Mouse (Mus musculus) kidney, postnatal 0 days (tissue): Measurements from ENCODE around the gene Gm9972. TPM values are rescaled to one million over a fixed set of nuclear protein-coding genes. Genes with fewer than 3 reads are reported as not detected.

Experiments
- ATAC-seq: fragments of 200-750 bp; cut with Nextera tagmentation; replicated peaks from 2 replicates; pipeline ENCODE4 v1.8.0; 2017; ENCODE audit warnings: low read depth, moderate number of reproducible peaks, moderate TSS enrichment, moderate library complexity; ENCODE audit not compliant: low FRiP score
- DNase-seq: peaks from one replicate; pipeline ENCODE4 v3.0.0-alpha.2; 2016; ENCODE audit warnings: low spot score
- H3K27ac ChIP-seq: fragments of 300-500 bp; sonication (generic); 2 replicates; pipeline ENCODE4 v1.5.1; 2014; ENCODE audit warnings: mild to moderate bottlenecking
- H3K27me3 ChIP-seq: fragments of 300-500 bp; sonication (generic); 2 replicates; pipeline ENCODE4 v1.6.1; 2014; ENCODE audit warnings: low read length, mixed read lengths; ENCODE audit not compliant: insufficient read depth
- H3K36me3 ChIP-seq: fragments of 300-500 bp; sonication (generic); 2 replicates; pipeline ENCODE4 v1.6.1; 2014; ENCODE audit warnings: low read length, mixed read lengths; ENCODE audit not compliant: insufficient read depth
- H3K4me1 ChIP-seq: fragments of 300-500 bp; sonication (generic); replicated peaks from 2 replicates; pipeline ENCODE4 v1.6.1; 2014; ENCODE audit warnings: antibody characterized with exemption, low read length, mixed read lengths; ENCODE audit not compliant: insufficient read depth
- H3K4me2 ChIP-seq: fragments of 300-500 bp; sonication (generic); 2 replicates; pipeline ENCODE4 v1.6.1; 2014; ENCODE audit warnings: mild to moderate bottlenecking, low read length, moderate library complexity, mixed read lengths
- H3K4me3 ChIP-seq: fragments of 300-500 bp; sonication (generic); replicated peaks from 2 replicates; pipeline ENCODE4 v1.5.1; 2014; ENCODE audit warnings: low read depth, low read length
- H3K9ac ChIP-seq: fragments of 300-500 bp; sonication (generic); 2 replicates; pipeline ENCODE4 v1.6.1; 2014; ENCODE audit warnings: low read depth, low read length
- H3K9me3 ChIP-seq: fragments of 300-500 bp; sonication (generic); replicated peaks from 2 replicates; pipeline ENCODE4 v1.6.1; 2016; ENCODE audit warnings: low read length, inconsistent platforms, mixed read lengths
- CTCF ChIP-seq: IDR thresholded peaks from 2 replicates; pipeline ENCODE4 v1.5.1; 2016; ENCODE audit warnings: antibody characterized with exemption, low read depth, mild to moderate bottlenecking, moderate library complexity
- WGBS: fragments of 180-500 bp; shearing (Covaris S2); extraction: QIAGEN DNeasy Blood & Tissue Kit; methylation state at CpG from one replicate; pipeline ENCODE4 v1.1.7; 2014; 5-methylcytosine and 5-hydroxymethylcytosine counted together
- polyA plus RNA-seq: library from polyadenylated mRNA; unstranded; fragments of >200 nt; fragmentation: Nextera tagmentation; extraction: Ambion mirVana; gene quantifications from 2 replicates; pipeline ENCODE4 v1.2.1, GENCODE M21; 2015

Gm9972 gene
- 0.09 TPM in 1 of 2 replicates, not detected in the other for polyA plus RNA-seq

DNA sequence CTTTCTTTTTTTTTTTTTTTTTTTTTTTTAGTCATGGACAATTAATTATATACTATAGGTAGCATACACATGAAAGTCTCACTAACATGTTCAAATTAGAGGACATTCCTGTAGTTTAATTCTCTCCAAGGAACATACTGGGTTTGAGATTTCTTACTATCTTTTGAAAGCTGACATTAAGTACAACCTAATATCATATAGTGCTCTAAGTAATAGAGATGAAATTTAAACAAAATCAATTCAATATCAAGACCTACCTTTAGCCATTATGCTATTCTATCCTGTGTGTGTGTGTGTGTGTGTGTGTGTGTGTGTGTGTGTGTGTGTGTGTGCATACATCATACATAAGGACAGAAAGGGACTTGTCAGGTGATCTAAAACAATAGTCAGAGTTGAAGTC, at the start of gene Gm9972:
Gm9972 (plus strand) TSS at position 301 of the 400 bp plus-strand sequence.
- no peaks in the 10 kb centered on the region for H3K9me3 ChIP-seq
- no peak for DNase-seq
- no peak for TF ChIP-seq CTCF

DNA sequence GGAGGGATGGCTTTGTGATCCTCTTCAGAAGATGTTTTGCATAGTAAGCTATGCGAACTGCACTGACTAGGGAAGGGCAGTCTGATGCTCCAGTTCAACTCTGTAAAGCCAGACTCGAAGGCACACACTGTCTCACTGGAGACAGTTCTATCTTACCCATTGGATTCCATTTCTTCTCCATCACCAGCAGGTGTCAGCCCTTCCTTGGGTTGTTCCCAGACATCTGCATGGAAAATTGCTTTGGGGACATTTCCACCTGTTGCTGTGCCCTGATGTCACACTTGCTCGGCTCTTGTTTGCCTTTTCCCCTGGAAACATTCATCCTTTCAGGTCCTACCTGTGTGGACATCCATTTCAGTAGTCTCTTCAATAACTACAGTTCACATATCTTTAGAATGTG, 36.4 kb upstream of the Gm9972 start:
- Histone ChIP-seq H3K27ac (no peak overlapping the region), H3K4me3 (no peak overlapping the region), H3K27me3 (no peaks in the 10 kb centered on the region), H3K4me1 (no peaks in the 10 kb centered on the region), H3K36me3 (no peaks in the 10 kb centered on the region), H3K4me2 (no peak overlapping the region), H3K9me3 (no peaks in the 10 kb centered on the region), H3K9ac (no peak overlapping the region)
- DNase-seq (peak; percentile 49), ATAC-seq (0 out of 2 replicates have a peak, but pooled peaks have one; percentile 40)
- TF ChIP-seq CTCF: peak; percentile 68
- 42% methylated on average over 3 of the region's 3 CpGs for WGBS

More for the DNA sequence above, at the start of gene Gm9972:
- Histone ChIP-seq H3K27ac (no peak within 1 kb of the TSS), H3K4me3 (no peak within 1 kb of the TSS), H3K4me1 (no peaks in the 10 kb centered on the region), H3K9ac (no peak within 1 kb of the TSS), H3K4me2 (no peak within 1 kb of the TSS), H3K27me3 (no peaks in the 10 kb centered on the region), H3K36me3 (no peaks in the 10 kb centered on the region)
- no peak for ATAC-seq

DNA sequence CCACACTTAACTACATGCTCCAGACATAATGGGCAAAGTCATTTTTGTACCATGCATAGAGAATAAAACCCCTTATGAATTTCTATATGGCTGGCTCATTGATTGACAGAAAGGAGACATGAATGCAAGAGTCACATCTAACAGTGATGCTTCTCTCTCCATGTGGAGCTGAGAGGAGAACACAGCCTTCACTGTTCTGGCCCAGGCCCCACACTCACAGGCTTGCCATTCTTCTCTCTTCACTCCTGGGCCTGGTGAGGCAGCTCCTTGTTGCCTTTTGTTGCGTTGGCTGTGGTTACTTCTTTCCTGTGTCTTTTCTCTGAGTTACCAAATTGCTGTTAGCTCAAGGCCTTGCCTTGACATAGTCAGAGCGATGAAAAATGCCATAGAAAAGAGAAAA, 23.6 kb upstream of the Gm9972 start:
- H3K9ac ChIP-seq: no peak overlapping the region
- H3K4me3 ChIP-seq: no peak overlapping the region
- no peak for TF ChIP-seq CTCF
- no peak for ATAC-seq
- WGBS: 82% methylated on average over 2 of the region's 2 CpGs
- H3K4me2 ChIP-seq: no peak overlapping the region
- H3K36me3 ChIP-seq: no peaks in the 10 kb centered on the region
- no peak overlapping the region for H3K27ac ChIP-seq
- DNase-seq: no peak
- no peaks in the 10 kb centered on the region for H3K4me1 ChIP-seq
- H3K27me3 ChIP-seq: no peaks in the 10 kb centered on the region
- no peaks in the 10 kb centered on the region for H3K9me3 ChIP-seq

DNA sequence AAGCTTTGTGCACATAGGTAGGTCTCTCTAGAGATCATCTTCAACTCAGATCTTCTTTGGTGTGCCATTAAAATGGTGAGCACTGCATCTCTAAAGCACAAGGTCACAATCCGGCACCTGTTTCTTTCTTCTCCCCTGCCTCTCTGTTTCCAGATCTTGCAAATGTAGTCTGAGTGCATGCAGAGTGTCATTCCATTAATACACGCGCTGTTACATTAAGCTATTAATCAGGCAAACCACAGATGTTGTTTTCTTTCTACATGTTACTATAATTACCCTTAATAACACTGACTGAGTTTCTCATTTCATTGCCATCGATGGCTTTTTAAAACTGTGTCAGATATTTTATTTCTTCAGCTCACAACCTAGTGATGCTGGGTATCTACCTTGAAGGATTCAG, 22.6 kb upstream of the Gm9972 start:
- TF ChIP-seq CTCF: no peak
- H3K9me3 ChIP-seq: no peaks in the 10 kb centered on the region
- no peaks in the 10 kb centered on the region for H3K36me3 ChIP-seq
- H3K4me1 ChIP-seq: no peaks in the 10 kb centered on the region
- no peak overlapping the region for H3K4me3 ChIP-seq
- WGBS: 80% methylated on average over 4 of the region's 4 CpGs
- H3K9ac ChIP-seq: no peak overlapping the region
- no peaks in the 10 kb centered on the region for H3K27me3 ChIP-seq
- ATAC-seq (no peak), DNase-seq (no peak)
- H3K4me2 ChIP-seq: no peak overlapping the region
- H3K27ac ChIP-seq: no peak overlapping the region

DNA sequence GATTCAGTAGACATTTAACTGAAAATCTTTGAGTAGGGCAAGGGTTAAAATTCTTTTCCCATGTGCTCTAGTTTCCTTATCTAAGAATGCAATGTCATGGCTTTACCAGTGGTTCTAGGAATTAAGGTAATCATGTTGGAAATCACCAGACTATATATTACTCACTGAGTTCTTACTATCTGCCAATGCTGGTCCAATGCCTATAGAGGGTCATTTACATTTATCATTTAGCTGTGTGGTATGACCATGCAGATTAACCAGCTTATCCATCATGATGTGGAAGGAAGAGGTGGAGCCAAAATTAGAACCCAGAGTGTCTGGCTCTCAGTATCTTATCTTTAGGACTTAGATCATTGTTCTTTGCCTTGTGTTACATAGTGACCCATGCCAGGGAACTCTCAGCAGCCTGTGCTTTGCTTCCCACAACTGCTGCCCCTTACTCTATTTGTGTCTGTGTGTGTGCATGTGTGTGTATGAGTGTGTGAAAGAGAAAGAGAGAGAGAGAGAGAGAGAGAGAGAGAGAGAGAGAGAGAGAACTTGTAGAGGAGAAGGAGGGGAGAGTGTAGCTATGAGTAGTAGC, 12.3 kb upstream of the Gm9972 start:
- no peak for TF ChIP-seq CTCF
- ATAC-seq: no peak

DNA sequence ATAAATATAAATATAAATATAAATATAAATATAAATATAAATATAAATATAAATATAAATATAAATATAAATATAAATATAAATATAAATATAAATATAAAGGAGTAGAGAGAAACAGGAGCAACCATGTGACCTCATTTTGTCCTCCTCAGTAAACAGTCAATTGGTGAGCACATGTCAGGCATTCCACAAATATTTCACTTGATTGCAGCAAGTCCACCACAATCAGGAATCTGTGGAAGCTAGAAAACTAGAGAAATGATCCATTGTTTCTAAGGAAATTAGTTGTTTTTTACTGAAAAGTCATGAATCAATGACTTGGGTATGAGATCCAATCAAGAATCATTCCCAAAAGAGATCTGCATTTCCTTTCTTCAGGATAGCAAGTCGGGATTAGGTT, 5.7 kb upstream of the Gm9972 start:
- Histone ChIP-seq H3K9ac (no peak overlapping the region), H3K9me3 (no peaks in the 10 kb centered on the region), H3K27ac (no peak overlapping the region), H3K27me3 (no peaks in the 10 kb centered on the region), H3K4me2 (no peak overlapping the region), H3K36me3 (no peaks in the 10 kb centered on the region), H3K4me3 (no peak overlapping the region), H3K4me1 (no peaks in the 10 kb centered on the region)
- no peak for TF ChIP-seq CTCF
- DNase-seq: no peak
- no peak for ATAC-seq
- WGBS: 79% methylated on average over 1 of the region's 1 CpGs

More for the DNA sequence above, 12.3 kb upstream of the Gm9972 start:
- no peak overlapping the region for H3K4me2 ChIP-seq
- DNase-seq: no peak
- H3K4me3 ChIP-seq: no peak overlapping the region
- no peak overlapping the region for H3K27ac ChIP-seq
- H3K27me3 ChIP-seq: no peaks in the 10 kb centered on the region
- H3K36me3 ChIP-seq: no peaks in the 10 kb centered on the region
- H3K9ac ChIP-seq: no peak overlapping the region
- H3K4me1 ChIP-seq: no peaks in the 10 kb centered on the region
- no peaks in the 10 kb centered on the region for H3K9me3 ChIP-seq

DNA sequence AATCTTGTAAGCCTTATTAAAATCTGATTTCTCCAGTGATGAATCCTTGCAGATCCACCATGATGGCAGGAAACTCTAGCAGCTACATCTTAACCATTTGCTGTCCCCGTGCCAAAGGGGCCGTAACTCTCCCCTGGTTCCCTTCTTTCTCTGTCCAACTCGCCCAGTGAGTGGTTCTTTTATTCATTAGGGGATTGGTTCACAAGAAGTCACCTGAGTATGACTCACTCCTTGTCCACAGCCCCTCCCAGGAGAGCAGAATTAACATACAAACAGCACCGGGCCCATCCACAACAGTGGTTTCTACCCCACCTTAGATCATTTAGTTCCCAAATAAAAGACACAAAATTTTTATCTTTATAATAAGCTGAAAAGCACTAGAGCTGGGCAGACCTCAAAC, 3.4 kb upstream of the Gm9972 start:
- H3K4me2 ChIP-seq: no peak overlapping the region
- no peak for TF ChIP-seq CTCF
- ATAC-seq (no peak), DNase-seq (no peak)
- H3K9ac ChIP-seq: no peak overlapping the region
- no peak overlapping the region for H3K4me3 ChIP-seq
- H3K36me3 ChIP-seq: no peaks in the 10 kb centered on the region
- H3K27ac ChIP-seq: no peak overlapping the region
- 76% methylated on average over 4 of the region's 4 CpGs for WGBS
- H3K9me3 ChIP-seq: no peaks in the 10 kb centered on the region
- H3K27me3 ChIP-seq: no peaks in the 10 kb centered on the region
- no peaks in the 10 kb centered on the region for H3K4me1 ChIP-seq
